Mouse (Mus musculus) forebrain, embryonic 15.5 days (tissue): ENCODE data around the gene Noxo1. TPM values are rescaled to one million over a fixed set of nuclear protein-coding genes. Genes with fewer than 3 reads are reported as not detected.
A peak's percentile ranks its signal among the peaks of the same experiment; 100 is the strongest.

Experiments
- ATAC-seq: fragments of 200-750 bp; cut with Nextera tagmentation; replicated peaks from 2 replicates; pipeline ENCODE4 v1.8.0; 2017; ENCODE audit warnings: mild to moderate bottlenecking, moderate TSS enrichment, moderate library complexity
- H3K27ac ChIP-seq: fragments of 300-500 bp; sonication (generic); replicated peaks from 2 replicates; pipeline ENCODE4 v1.5.1; 2015; ENCODE audit warnings: mild to moderate bottlenecking, inconsistent platforms
- H3K27me3 ChIP-seq: fragments of 300-500 bp; sonication (generic); 2 replicates; pipeline ENCODE4 v1.6.1; 2015; ENCODE audit warnings: inconsistent platforms
- H3K36me3 ChIP-seq: fragments of 300-500 bp; sonication (generic); 2 replicates; pipeline ENCODE4 v1.6.1; 2015; ENCODE audit warnings: mild to moderate bottlenecking, inconsistent platforms
- H3K4me1 ChIP-seq: fragments of 300-500 bp; sonication (generic); 2 replicates; pipeline ENCODE4 v1.6.1; 2015; ENCODE audit warnings: inconsistent platforms
- H3K4me2 ChIP-seq: fragments of 300-500 bp; sonication (generic); replicated peaks from 2 replicates; pipeline ENCODE4 v1.6.1; 2015; ENCODE audit warnings: mild to moderate bottlenecking, inconsistent platforms
- H3K4me3 ChIP-seq: fragments of 300-500 bp; sonication (generic); 2 replicates; pipeline ENCODE4 v1.5.1; 2015; ENCODE audit warnings: mild to moderate bottlenecking, inconsistent platforms
- H3K9ac ChIP-seq: fragments of 300-500 bp; sonication (generic); replicated peaks from 2 replicates; pipeline ENCODE4 v1.6.1; 2015; ENCODE audit warnings: mild to moderate bottlenecking, inconsistent platforms
- H3K9me3 ChIP-seq: fragments of 300-500 bp; sonication (generic); 2 replicates; pipeline ENCODE4 v1.6.1; 2016; ENCODE audit warnings: inconsistent platforms
- WGBS: fragments of 180-500 bp; shearing (Covaris S2); methylation state at CpG from one replicate; pipeline ENCODE4 v1.1.7; 2015; ENCODE audit warnings: mixed read lengths; 5-methylcytosine and 5-hydroxymethylcytosine counted together
- polyA plus RNA-seq: library from polyadenylated mRNA; unstranded; fragments of >200 nt; fragmentation: Nextera tagmentation; extraction: Ambion mirVana; gene quantifications from 2 replicates; pipeline ENCODE4 v1.2.1, GENCODE M21; 2015

The Noxo1 gene
- 1.4 and 2.0 TPM in 2 replicates for polyA plus RNA-seq

DNA sequence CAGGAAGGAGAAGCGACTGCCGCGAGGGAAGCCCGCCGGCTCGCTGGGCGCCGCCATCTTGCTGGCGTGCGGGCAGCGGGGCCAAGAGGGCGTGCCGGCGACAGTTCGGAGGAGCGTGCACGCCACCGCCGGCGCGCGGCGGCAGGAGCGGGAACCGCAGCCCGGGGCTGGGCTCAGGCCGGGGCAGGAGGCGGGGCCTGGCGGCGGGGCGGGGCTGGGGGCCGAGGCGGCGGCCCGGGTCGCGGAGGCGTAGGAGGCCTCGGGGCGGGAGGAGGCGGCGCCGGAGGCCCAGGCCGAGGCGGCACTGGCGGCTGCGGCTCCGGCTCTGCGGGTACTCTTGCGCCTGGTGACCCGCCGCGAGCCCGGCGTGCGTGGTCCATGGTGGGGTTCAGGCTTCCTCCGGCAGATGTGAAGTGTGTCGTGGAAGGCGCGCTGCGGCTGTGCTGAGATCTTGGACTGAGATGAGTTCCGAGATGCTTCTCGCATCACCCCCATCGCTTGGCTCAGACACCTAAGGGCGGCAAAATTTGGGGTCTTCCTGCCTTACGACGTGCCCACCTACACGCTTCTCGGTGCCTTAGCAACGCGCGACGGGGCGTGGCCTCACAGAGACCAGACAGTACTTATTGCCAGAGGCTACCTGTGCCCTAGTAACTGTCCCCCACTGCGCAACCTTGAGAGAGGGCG is at the start of gene Noxo1, which contains the start of gene Gfer:
TSS of gene Noxo1 (plus strand) at position 224 of the 687 bp plus-strand sequence.
TSS of gene Gfer (minus strand) at position 146 of the 687 bp plus-strand sequence.
- under 1% methylated on average over 73 of the region's 76 CpGs for WGBS
- Histone ChIP-seq H3K36me3 (peaks cover 28% of the 10 kb centered on the region), H3K4me1 (peaks cover 24% of the 10 kb centered on the region), H3K27ac (peak within 1 kb of the TSS; percentile 87), H3K9ac (peak within 1 kb of the TSS; percentile 86), H3K4me2 (peak within 1 kb of the TSS; percentile 72), H3K27me3 (no peaks in the 10 kb centered on the region), H3K9me3 (no peaks in the 10 kb centered on the region), H3K4me3 (peak within 1 kb of the TSS; percentile 77)
- ATAC-seq, result peak; percentile 91

- ATAC-seq, result no peak
- no peaks in the 10 kb centered on the region for H3K9me3 ChIP-seq
- 89% methylated on average over 4 of the region's 4 CpGs for WGBS
Measured at GRCm38 (mm10) chr17:24646381-24646780, 49.7 kb upstream of the Noxo1 start.

DNA sequence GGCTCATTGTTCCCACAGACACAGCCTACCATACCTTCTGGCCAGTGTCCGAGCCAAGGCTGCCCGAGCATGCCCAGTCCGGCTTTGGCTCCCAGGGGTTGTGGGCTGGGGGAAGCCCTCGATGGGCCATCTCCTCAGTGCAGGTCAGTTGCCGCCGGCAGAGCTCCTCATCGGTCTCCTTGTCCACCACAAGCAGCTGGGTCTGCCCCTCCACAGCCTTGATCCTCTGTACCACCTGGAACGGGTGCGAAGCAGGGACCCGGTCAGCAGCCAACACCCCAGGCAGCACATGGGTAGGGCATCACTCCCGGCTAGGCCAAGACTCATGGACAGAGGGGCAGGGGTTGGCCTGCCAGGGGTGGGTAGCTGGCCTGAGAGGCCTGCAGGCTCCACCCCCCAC is 48.5 kb upstream of the Noxo1 start:
- Histone ChIP-seq H3K4me2 (no peak overlapping the region), H3K9ac (0 out of 2 replicates have a peak overlapping the region, but pooled peaks have one; percentile 22), H3K36me3 (no peaks in the 10 kb centered on the region), H3K27me3 (0 out of 2 replicates have a peak, but pooled peaks cover 9% of the 10 kb centered on the region), H3K4me3 (no peak overlapping the region), H3K27ac (no peak overlapping the region), H3K9me3 (no peaks in the 10 kb centered on the region), H3K4me1 (peaks cover 10% of the 10 kb centered on the region)
- WGBS, result 83% methylated on average over 11 of the region's 11 CpGs
- ATAC-seq, result no peak

More at GRCm38 (mm10) chr17:24646381-24646780, 49.7 kb upstream of the Noxo1 start:
- no peak overlapping the region for H3K27ac ChIP-seq
- 0 out of 2 replicates have a peak, but pooled peaks cover 5% of the 10 kb centered on the region for H3K27me3 ChIP-seq
- H3K4me2 ChIP-seq, result no peak overlapping the region
- H3K9ac ChIP-seq, result no peak overlapping the region
- H3K36me3 ChIP-seq, result no peaks in the 10 kb centered on the region
- H3K4me3 ChIP-seq, result no peak overlapping the region
- H3K4me1 ChIP-seq, result peaks cover 10% of the 10 kb centered on the region

DNA sequence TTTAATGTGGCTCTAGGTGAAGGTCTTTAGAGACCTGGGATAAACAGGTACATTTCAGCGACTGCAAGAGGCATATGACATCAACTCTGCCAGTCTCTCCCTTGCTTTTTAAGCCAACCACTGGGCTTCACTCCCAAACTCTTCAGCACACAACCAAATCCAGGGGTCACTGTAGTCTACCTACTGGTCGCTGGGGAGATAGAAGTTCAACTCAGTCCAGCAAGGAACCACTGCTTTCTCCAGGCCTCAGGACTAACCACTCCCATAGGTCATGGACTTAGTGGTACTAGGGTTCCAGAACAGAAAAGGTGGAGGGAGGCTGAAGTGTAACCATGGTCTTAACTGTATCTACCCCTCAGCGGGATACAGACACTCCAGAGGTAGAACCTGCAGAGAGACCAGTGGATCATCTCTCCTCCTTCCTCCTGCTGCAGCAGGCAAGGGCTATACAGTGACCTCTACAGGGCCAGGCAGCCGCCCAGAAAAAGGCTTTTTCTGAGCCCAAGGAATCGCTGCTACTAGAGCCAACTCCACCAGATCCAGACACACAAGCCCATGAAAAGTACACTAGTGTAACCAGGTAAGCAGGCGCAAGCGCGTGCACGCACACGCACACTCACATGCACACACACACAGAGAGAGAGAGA is 47.2 kb upstream of the Noxo1 start:
- Histone ChIP-seq H3K9ac (peak overlapping the region; percentile 19; the same call in 1 of the 2 replicates), H3K36me3 (no peaks in the 10 kb centered on the region), H3K9me3 (no peaks in the 10 kb centered on the region), H3K4me2 (no peak overlapping the region), H3K27ac (no peak overlapping the region), H3K4me3 (peak overlapping the region; percentile 58; the same call in 1 of the 2 replicates), H3K27me3 (0 out of 2 replicates have a peak, but pooled peaks cover 9% of the 10 kb centered on the region), H3K4me1 (peaks cover 12% of the 10 kb centered on the region)
- 77% methylated on average over 10 of the region's 10 CpGs for WGBS
- no peak for ATAC-seq

DNA sequence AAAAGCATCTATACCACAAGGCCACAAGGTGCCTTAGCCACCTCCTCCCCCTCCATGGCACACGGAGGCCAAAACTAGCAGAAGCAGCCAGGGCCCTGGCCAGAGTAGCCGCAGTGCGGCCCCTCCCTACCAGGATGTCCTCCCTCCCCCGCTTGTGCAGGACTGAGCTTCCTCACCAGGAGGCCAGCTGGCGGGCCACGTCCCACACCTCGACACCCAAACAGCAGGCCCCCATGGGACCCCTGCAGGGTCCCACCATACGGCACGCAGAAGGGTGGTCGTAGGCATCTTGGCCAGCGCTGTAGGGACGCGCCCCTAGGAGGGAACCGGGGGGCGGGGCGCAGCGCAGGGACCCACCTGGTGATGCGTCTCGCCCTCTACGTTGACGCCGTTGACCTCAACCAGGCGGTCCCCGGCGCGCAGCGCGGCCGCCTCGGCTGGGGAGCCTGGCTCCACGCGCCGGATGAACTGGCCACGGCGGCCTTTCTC is 46.4 kb upstream of the Noxo1 start:
- peaks cover 14% of the 10 kb centered on the region for H3K4me1 ChIP-seq
- no peaks in the 10 kb centered on the region for H3K9me3 ChIP-seq
- peak; percentile 30; the same call in 1 of the 2 replicates for ATAC-seq
- H3K4me2 ChIP-seq, result peak overlapping the region; percentile 96
- peak overlapping the region; percentile 58 for H3K4me3 ChIP-seq
- no peaks in the 10 kb centered on the region for H3K36me3 ChIP-seq
- H3K9ac ChIP-seq, result peak overlapping the region; percentile 68
- H3K27me3 ChIP-seq, result 0 out of 2 replicates have a peak, but pooled peaks cover 12% of the 10 kb centered on the region
- peak overlapping the region; percentile 38; the same call in 1 of the 2 replicates for H3K27ac ChIP-seq
- WGBS, result 1% methylated on average over 35 of the region's 35 CpGs

- peak within 1 kb of the TSS; percentile 96 for H3K4me2 ChIP-seq
- 0 out of 2 replicates have a peak, but pooled peaks cover 12% of the 10 kb centered on the region for H3K27me3 ChIP-seq
- H3K9ac ChIP-seq, result peak within 1 kb of the TSS; percentile 68
- peak within 1 kb of the TSS; percentile 38; the same call in 1 of the 2 replicates for H3K27ac ChIP-seq
- no peaks in the 10 kb centered on the region for H3K36me3 ChIP-seq
- no peaks in the 10 kb centered on the region for H3K9me3 ChIP-seq
- WGBS, result under 1% methylated on average over 36 of the region's 41 CpGs
- H3K4me1 ChIP-seq, result peaks cover 14% of the 10 kb centered on the region
- peak within 1 kb of the TSS; percentile 58 for H3K4me3 ChIP-seq
- ATAC-seq, result peak; percentile 63
Measured at GRCm38 (mm10) chr17:24650070-24650616, 45.9 kb upstream of the Noxo1 start, which contains the start of gene Slc9a3r2. TSS of gene Slc9a3r2 (minus strand) at chr17:24650327.

DNA sequence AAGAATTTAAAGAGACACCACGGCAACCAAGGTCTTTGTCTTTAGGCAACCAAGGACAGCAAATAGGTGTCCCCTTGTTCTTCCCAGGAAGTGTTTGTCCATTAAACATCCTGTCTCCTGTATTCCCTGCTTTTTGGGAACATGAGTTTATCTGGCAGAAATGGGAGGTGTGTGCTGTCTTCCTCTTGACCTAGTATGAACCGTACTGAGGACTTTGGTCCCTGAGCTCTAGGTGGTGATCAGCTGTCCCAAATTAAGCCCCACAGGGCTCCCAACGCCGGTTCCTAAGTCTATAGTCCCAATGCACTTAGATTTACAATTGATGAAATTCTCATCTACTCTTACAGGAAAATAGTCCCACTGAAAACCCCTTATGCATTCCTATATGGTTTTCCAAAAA is 45.3 kb upstream of the Noxo1 start:
- no peak overlapping the region for H3K27ac ChIP-seq
- no peaks in the 10 kb centered on the region for H3K9me3 ChIP-seq
- peaks cover 14% of the 10 kb centered on the region for H3K4me1 ChIP-seq
- 0 out of 2 replicates have a peak, but pooled peaks cover 12% of the 10 kb centered on the region for H3K27me3 ChIP-seq
- H3K9ac ChIP-seq, result no peak overlapping the region
- H3K4me3 ChIP-seq, result no peak overlapping the region
- no peak for ATAC-seq
- peak overlapping the region; percentile 96; the same call in 1 of the 2 replicates for H3K4me2 ChIP-seq
- 76% methylated on average over 4 of the region's 4 CpGs for WGBS
- no peaks in the 10 kb centered on the region for H3K36me3 ChIP-seq

GRCm38 (mm10) chr17:24651835-24652234 is 44.2 kb upstream of the Noxo1 start:
- Histone ChIP-seq H3K4me2 (no peak overlapping the region), H3K36me3 (no peaks in the 10 kb centered on the region), H3K9me3 (no peaks in the 10 kb centered on the region), H3K27ac (no peak overlapping the region), H3K4me3 (no peak overlapping the region), H3K27me3 (peaks cover 17% of the 10 kb centered on the region; the same call in 1 of the 2 replicates), H3K9ac (no peak overlapping the region), H3K4me1 (peaks cover 14% of the 10 kb centered on the region)
- ATAC-seq, result no peak
- 67% methylated on average over 3 of the region's 3 CpGs for WGBS

GRCm38 (mm10) chr17:24653967-24654710 is 41.9 kb upstream of the Noxo1 start:
- WGBS, result 5% methylated on average over 19 of the region's 19 CpGs
- Histone ChIP-seq H3K4me2 (peak overlapping the region; percentile 41), H3K4me1 (peaks cover 23% of the 10 kb centered on the region), H3K36me3 (no peaks in the 10 kb centered on the region), H3K27ac (no peak overlapping the region), H3K4me3 (peak overlapping the region; percentile 22; the same call in 1 of the 2 replicates), H3K9me3 (no peaks in the 10 kb centered on the region), H3K27me3 (peaks cover 39% of the 10 kb centered on the region), H3K9ac (peak overlapping the region; percentile 21; the same call in 1 of the 2 replicates)
- ATAC-seq, result peak; percentile 58

- Histone ChIP-seq H3K9ac (no peak overlapping the region), H3K4me2 (no peak overlapping the region), H3K9me3 (no peaks in the 10 kb centered on the region), H3K4me3 (no peak overlapping the region), H3K4me1 (peaks cover 16% of the 10 kb centered on the region), H3K27ac (no peak overlapping the region), H3K27me3 (peaks cover 45% of the 10 kb centered on the region), H3K36me3 (no peaks in the 10 kb centered on the region)
- 74% methylated on average over 4 of the region's 4 CpGs for WGBS
- ATAC-seq, result no peak
Measured at GRCm38 (mm10) chr17:24654969-24655368, 41.1 kb upstream of the Noxo1 start.
